Mouse (Mus musculus) spleen, postnatal 36 days (tissue): ENCODE data around the gene Mylpf.

Experiments
- DNase-seq, 2 experiments: peaks; one replicate each; pipeline ENCODE4 v3.0.0; 2022; ENCODE audit warnings: low spot score in 2 of 2, mixed read lengths in 1 of 2

Mylpf gene

GRCm38 (mm10) chr7:127259186-127259905 is 50.7 kb downstream of the Mylpf start:
- DNase-seq = no peak

DNA sequence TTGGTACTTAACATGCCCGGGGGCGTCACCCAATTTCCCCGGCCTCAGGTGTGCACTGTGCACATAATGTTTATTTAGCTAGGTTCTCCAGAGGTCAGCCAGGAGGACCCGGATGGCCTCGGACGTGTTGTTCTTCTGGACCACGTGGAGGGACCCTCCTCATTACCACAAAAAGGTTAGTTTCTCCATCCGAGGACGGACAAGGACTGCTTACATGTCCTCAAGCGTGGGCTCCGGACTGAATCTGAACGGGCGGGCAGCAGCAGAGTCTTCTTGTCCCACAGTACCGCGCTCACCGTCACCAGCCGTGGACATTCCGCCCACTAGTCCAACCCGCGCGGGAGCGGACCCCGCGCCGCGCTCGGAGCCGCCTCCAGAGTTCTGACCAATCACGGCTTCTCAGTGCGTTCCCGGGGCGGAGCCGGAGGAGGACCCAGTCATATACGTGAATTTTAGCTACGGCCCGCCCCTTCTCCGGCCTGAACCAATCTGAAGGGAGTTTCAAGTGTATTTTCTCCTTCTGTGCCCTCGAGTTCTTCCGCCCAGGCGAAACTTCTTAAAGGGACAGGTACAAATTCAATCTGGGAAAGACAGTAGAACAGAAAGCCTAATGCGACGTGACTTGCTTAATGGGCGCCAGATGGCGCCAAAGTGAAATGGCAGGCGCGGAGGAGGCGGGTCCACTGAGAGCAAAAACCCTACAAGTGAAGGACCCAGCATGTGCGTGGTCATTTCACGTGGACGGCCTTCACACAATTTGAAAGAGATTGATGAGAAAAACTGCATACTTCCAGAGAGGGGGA is 51.8 kb downstream of the Mylpf start, which contains the start of gene Dctpp1:
Gene Dctpp1 (minus strand): TSS at position 401 of the 803 bp plus-strand sequence.
- DNase-seq = peak; percentile 97 to 99

DNA sequence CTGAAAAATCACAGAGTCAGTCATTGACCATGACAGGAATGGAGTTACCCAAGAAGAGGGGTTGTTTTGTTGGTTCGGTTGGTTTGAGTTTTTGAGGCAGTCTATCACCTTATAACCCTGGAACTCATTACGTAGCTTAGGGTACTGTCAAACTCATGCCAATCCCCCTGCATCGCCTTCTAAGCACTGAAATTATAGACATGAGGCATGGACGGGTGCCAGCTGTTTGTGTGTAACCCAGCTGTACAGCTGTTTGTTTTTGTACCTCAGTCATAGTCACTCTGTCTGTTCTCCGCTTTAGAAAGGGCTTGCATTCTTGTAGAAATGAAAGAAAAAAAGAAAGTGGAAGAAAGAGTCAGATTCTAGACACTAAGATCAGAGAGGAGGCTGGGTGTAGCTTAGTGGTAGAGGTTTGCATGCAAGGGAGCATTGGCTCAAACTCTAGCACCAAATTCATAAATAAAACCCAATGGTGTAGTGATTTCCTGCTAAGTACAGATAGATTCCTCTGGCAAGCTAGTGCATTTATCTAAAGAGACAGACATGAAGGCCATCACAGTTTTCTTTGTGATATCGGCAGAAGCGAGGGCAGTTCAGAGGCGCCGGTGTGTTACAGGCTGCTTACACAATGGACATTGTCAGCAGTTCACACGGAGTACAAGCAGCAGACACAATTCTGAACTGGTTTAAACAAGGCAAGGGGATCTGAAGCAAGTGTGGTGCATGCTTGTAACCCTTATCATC is 53.7 kb downstream of the Mylpf start:
- no peak for DNase-seq

DNA sequence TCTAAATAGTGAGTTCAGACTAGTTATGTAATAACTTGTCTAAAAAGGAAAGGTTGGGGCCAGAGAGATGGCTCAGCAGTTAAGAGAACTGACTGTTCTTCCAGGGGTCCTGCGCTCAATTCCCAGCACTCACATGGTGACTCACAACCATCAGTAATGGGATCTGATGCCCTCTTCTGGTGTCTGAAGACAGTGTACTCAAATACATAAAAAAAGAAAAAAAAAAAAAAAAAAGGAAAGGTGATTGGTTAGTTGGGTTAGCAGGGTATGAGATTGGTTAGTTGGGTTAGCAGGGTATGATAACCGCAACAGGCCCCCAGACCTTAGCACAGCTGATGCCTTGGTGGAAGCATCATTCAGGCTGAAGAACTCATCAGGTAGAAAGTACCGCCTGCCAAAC is 54.8 kb downstream of the Mylpf start:
- DNase-seq = no peak
